Mouse (Mus musculus): ENCODE results near the gene Nme9. TPM values are rescaled to one million over a fixed set of nuclear protein-coding genes. Genes with fewer than 3 reads are reported as not detected.

Nme9 gene
- total and polyA plus RNA-seq, 3 experiments = 1.7 TPM; not detected in 2

GRCm38 (mm10) chr9:99434892-99435618 lies 16.2 kb upstream of the Nme9 start:
- H3K36me3 ChIP-seq (ENCODE audit: control insufficient read depth, insufficient read depth, low read length) = no peaks in the 10 kb centered on the region
- TF ChIP-seq CTCF (IDR thresholded peaks at IDR 0.05) (no peak), POLR2A (IDR thresholded peaks at IDR 0.05; ENCODE audit: insufficient read depth, low read depth, low read length) (no peak), EP300 (IDR thresholded peaks at IDR 0.05; ENCODE audit: insufficient read depth, low read depth, low read length) (no peak)
- H3K9ac ChIP-seq (ENCODE audit: low read depth, low read length) = no peak overlapping the region
- peaks cover 8% of the 10 kb centered on the region for H3K4me1 ChIP-seq (ENCODE audit: control insufficient read depth, insufficient read depth, low read length)
- DNase-seq = no peak
- no peaks in the 10 kb centered on the region for H3K79me2 ChIP-seq (replicated peaks; ENCODE audit: control insufficient read depth, insufficient read depth, low read length)
- 60% methylated on average over 14 of the region's 14 CpGs for WGBS
- H3K27me3 ChIP-seq (ENCODE audit: control insufficient read depth, insufficient read depth, low read length) = no peaks in the 10 kb centered on the region
- H3K27ac ChIP-seq = no peak overlapping the region; the same call in 1 of the 2 replicates
- H3K4me3 ChIP-seq = peak overlapping the region; percentile 71; the same call in 1 of the 2 replicates
- intact Hi-C loops (cut with DNase I) = loop anchor here (5.0 to 10.0 kb wide), 3 partner anchors 38 to 290 kb away; partner anchors contain the start of genes Cep70 and Pik3cb

- Histone ChIP-seq H3K4me3 (peak overlapping the region; percentile 71), H3K27ac (peak overlapping the region; percentile 94), H3K4me1 (ENCODE audit: control insufficient read depth, insufficient read depth, low read length) (peaks cover 8% of the 10 kb centered on the region), H3K79me2 (replicated peaks; ENCODE audit: control insufficient read depth, insufficient read depth, low read length) (no peaks in the 10 kb centered on the region), H3K36me3 (ENCODE audit: control insufficient read depth, insufficient read depth, low read length) (no peaks in the 10 kb centered on the region), H3K27me3 (ENCODE audit: control insufficient read depth, insufficient read depth, low read length) (no peaks in the 10 kb centered on the region), H3K9ac (ENCODE audit: low read depth, low read length) (peak overlapping the region; percentile 78)
- 31% methylated on average over 16 of the region's 16 CpGs for whole genome bisulfite sequencing
- peak; percentile 39 to 50 for DNase-seq
- no peak for TF ChIP-seq EP300 (IDR thresholded peaks at IDR 0.05; ENCODE audit: insufficient read depth, low read depth, low read length)
- TF ChIP-seq POLR2A (IDR thresholded peaks at IDR 0.05; ENCODE audit: insufficient read depth, low read depth, low read length) = no peak
- TF ChIP-seq CTCF (IDR thresholded peaks at IDR 0.05) = no peak
- intact Hi-C loops (cut with DNase I) = loop anchor here (5.0 to 10.0 kb wide), 3 partner anchors 38 to 291 kb away; partner anchors contain the start of genes Cep70 and Pik3cb
Measured at GRCm38 (mm10) chr9:99435619-99436181, 15.6 kb upstream of the Nme9 start.

- Histone ChIP-seq H3K36me3 (ENCODE audit: control insufficient read depth, insufficient read depth, low read length) (no peaks in the 10 kb centered on the region), H3K79me2 (replicated peaks; ENCODE audit: control insufficient read depth, insufficient read depth, low read length) (no peaks in the 10 kb centered on the region), H3K9ac (ENCODE audit: low read depth, low read length) (peak overlapping the region; percentile 78), H3K27me3 (ENCODE audit: control insufficient read depth, insufficient read depth, low read length) (no peaks in the 10 kb centered on the region), H3K4me1 (ENCODE audit: control insufficient read depth, insufficient read depth, low read length) (peaks cover 8% of the 10 kb centered on the region), H3K4me3 (peak overlapping the region; percentile 71), H3K27ac (peak overlapping the region; percentile 94)
- WGBS = under 1% methylated on average over 76 of the region's 86 CpGs
- intact Hi-C loops (cut with DNase I) = loop anchor here (5.0 to 10.0 kb wide), 3 partner anchors 39 to 292 kb away; partner anchors contain the start of genes Cep70 and Pik3cb
- TF ChIP-seq CTCF (IDR thresholded peaks at IDR 0.05) (no peak), EP300 (IDR thresholded peaks at IDR 0.05; ENCODE audit: insufficient read depth, low read depth, low read length) (no peak), POLR2A (IDR thresholded peaks at IDR 0.05; ENCODE audit: insufficient read depth, low read depth, low read length) (0 out of 2 replicates have a peak, but pooled peaks have one; percentile 25)
- DNase-seq = peak; percentile 91 to 92
Measured at GRCm38 (mm10) chr9:99436182-99437030, 14.9 kb upstream of the Nme9 start.

- 14% methylated on average over 27 of the region's 27 CpGs for WGBS
- no peak for TF ChIP-seq POLR2A (IDR thresholded peaks at IDR 0.05; ENCODE audit: insufficient read depth, low read depth, low read length)
- TF ChIP-seq CTCF (IDR thresholded peaks at IDR 0.05) = no peak
- no peak for TF ChIP-seq EP300 (IDR thresholded peaks at IDR 0.05; ENCODE audit: insufficient read depth, low read depth, low read length)
- peak within 1 kb of the TSS; percentile 94 for H3K27ac ChIP-seq
- peak within 1 kb of the TSS; percentile 78 for H3K9ac ChIP-seq (ENCODE audit: low read depth, low read length)
- H3K4me1 ChIP-seq (ENCODE audit: control insufficient read depth, insufficient read depth, low read length) = peaks cover 8% of the 10 kb centered on the region
- DNase-seq = no peak
- no peaks in the 10 kb centered on the region for H3K79me2 ChIP-seq (replicated peaks; ENCODE audit: control insufficient read depth, insufficient read depth, low read length)
- no peaks in the 10 kb centered on the region for H3K27me3 ChIP-seq (ENCODE audit: control insufficient read depth, insufficient read depth, low read length)
- intact Hi-C loops (cut with DNase I) = loop anchor here (5.0 to 10.0 kb wide), 3 partner anchors 40 to 292 kb away; partner anchors contain the start of genes Cep70 and Pik3cb
- peak within 1 kb of the TSS; percentile 71 for H3K4me3 ChIP-seq
- H3K36me3 ChIP-seq (ENCODE audit: control insufficient read depth, insufficient read depth, low read length) = no peaks in the 10 kb centered on the region
Measured at GRCm38 (mm10) chr9:99437031-99437764, 14.1 kb upstream of the Nme9 start, which contains the start of gene Mras. Gene Mras (minus strand): TSS chr9:99437381.

All from heart, adult 2 months (tissue).